Mouse (Mus musculus): ENCODE measurements around the gene Rnf224. TPM values are rescaled to one million over a fixed set of nuclear protein-coding genes. Genes with fewer than 3 reads are reported as not detected.

The Rnf224 gene
- total RNA-seq (2014; fragmentation: Nextera tagmentation) (not detected in 2 replicates), total RNA-seq (2017) (0.35 and 0.66 TPM in 2 replicates), polyA plus RNA-seq (2012) (0.09 and 0.13 TPM in 2 replicates)

DNA sequence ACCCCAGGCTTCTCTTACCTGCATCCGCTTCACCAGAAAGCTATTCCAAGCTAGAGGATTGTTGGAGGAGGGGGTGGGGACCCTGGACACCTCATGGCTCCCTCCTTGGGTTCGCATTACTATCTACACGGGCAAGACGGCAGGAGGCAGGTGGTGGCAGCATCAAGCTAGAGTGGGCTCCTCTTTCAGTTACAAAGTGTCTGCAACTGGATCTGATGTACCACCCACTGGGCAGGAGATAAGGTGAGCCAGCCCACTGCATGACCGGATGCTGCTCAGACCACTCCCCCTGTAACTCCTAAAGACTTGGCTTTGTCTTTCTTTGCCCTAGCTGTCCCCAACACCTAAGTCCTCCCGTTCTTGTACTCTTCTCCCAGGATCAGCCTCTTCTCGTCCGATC, at the start of gene Rnf224:
Rnf224 (minus strand) TSS at position 174 of the 400 bp plus-strand sequence.
- DNase-seq (ENCODE audit: low spot score) (no peak), ATAC-seq (ENCODE audit: extremely low read depth, insufficient number of reproducible peaks, low FRiP score, poor library complexity, severe bottlenecking) (no peak)
- TF ChIP-seq GATA2 (IDR thresholded peaks at IDR 0.05; ENCODE audit: borderline replicate concordance, low read depth, low read length) (no peak), TAL1 (conservative IDR thresholded peaks at IDR 0.05; ENCODE audit: low read depth, low read length) (no peak), POLR2AphosphoS5 (IDR thresholded peaks at IDR 0.05; ENCODE audit: insufficient replicate concordance, low read depth, low read length) (no peak), CTCF (IDR thresholded peaks at IDR 0.05; ENCODE audit: low read depth, low read length) (no peak), GATA1 (IDR thresholded peaks at IDR 0.05; ENCODE audit: borderline replicate concordance, low read length) (no peak)
- Histone ChIP-seq H3K4me1 (ENCODE audit: insufficient read depth, low read depth, low read length) (peaks cover 97% of the 10 kb centered on the region), H3K9me3 (replicated peaks) (no peaks in the 10 kb centered on the region), H3K36me3 (replicated peaks) (peaks cover 2% of the 10 kb centered on the region), H3K4me3 (ENCODE audit: low read depth, low read length) (peak within 1 kb of the TSS; percentile 18; the same call in 1 of the 2 replicates), H3K27me3 (ENCODE audit: insufficient read depth, low read length) (peaks cover 41% of the 10 kb centered on the region)

DNA sequence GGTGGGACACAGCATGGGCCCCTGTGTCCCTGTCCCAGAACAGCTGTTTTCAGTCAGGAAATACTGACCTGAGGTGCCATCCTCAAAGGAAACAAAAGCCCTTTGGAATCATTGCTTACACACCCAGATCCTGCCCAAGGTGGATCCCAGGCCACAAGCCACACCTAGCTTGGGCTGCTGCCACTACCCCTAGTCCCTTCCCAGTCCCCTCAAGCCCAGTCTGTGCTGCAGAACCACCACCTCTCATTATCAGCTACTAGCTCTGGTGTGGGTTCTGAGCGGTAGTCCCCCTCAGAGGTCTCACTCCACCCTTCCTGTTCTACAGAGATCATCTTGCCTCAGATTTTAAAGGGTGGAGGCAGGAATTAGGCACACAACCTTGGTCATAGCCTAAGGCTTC, 49.7 kb upstream of the Rnf224 start:
- peaks cover 28% of the 10 kb centered on the region for H3K27me3 ChIP-seq (ENCODE audit: insufficient read depth, low read length)
- H3K4me1 ChIP-seq (ENCODE audit: insufficient read depth, low read depth, low read length): peaks cover 13% of the 10 kb centered on the region
- TF ChIP-seq GATA1 (IDR thresholded peaks at IDR 0.05; ENCODE audit: borderline replicate concordance, low read length): no peak
- no peak for TF ChIP-seq POLR2AphosphoS5 (IDR thresholded peaks at IDR 0.05; ENCODE audit: insufficient replicate concordance, low read depth, low read length)
- TF ChIP-seq TAL1 (conservative IDR thresholded peaks at IDR 0.05; ENCODE audit: low read depth, low read length): no peak
- no peak for TF ChIP-seq GATA2 (IDR thresholded peaks at IDR 0.05; ENCODE audit: borderline replicate concordance, low read depth, low read length)
- TF ChIP-seq CTCF (IDR thresholded peaks at IDR 0.05; ENCODE audit: low read depth, low read length): no peak
- no peak overlapping the region for H3K4me3 ChIP-seq (ENCODE audit: low read depth, low read length)
- no peak for ATAC-seq (ENCODE audit: extremely low read depth, insufficient number of reproducible peaks, low FRiP score, poor library complexity, severe bottlenecking)
- no peaks in the 10 kb centered on the region for H3K9me3 ChIP-seq (replicated peaks)
- H3K36me3 ChIP-seq (replicated peaks): peaks cover 55% of the 10 kb centered on the region
- DNase-seq (ENCODE audit: low spot score): no peak

DNA sequence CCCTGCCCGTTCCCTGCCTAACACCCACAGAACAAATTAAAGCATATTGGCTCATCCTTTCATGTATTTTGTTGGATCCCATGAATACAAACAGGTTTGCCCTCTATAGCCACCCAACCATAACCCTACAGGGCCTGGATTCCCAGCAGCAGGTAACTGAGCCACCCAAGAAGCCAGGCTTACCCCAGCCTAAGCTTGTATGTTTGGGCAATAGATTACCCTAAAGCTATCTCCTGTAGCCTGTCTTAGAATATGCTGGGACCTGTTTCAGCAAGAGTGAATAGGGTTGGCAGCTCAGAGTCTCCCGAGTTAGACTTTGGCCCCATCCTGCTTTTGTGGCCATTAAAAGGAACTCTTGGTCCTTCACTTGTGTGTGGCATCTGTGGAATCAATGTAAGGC, 49.0 kb upstream of the Rnf224 start:
- TF ChIP-seq GATA1 (IDR thresholded peaks at IDR 0.05; ENCODE audit: borderline replicate concordance, low read length) (no peak), POLR2AphosphoS5 (IDR thresholded peaks at IDR 0.05; ENCODE audit: insufficient replicate concordance, low read depth, low read length) (no peak), GATA2 (IDR thresholded peaks at IDR 0.05; ENCODE audit: borderline replicate concordance, low read depth, low read length) (no peak), CTCF (IDR thresholded peaks at IDR 0.05; ENCODE audit: low read depth, low read length) (no peak), TAL1 (conservative IDR thresholded peaks at IDR 0.05; ENCODE audit: low read depth, low read length) (no peak)
- no peak overlapping the region for H3K4me3 ChIP-seq (ENCODE audit: low read depth, low read length)
- peaks cover 13% of the 10 kb centered on the region for H3K4me1 ChIP-seq (ENCODE audit: insufficient read depth, low read depth, low read length)
- peaks cover 21% of the 10 kb centered on the region for H3K27me3 ChIP-seq (ENCODE audit: insufficient read depth, low read length)
- DNase-seq (ENCODE audit: low spot score) (no peak), ATAC-seq (ENCODE audit: extremely low read depth, insufficient number of reproducible peaks, low FRiP score, poor library complexity, severe bottlenecking) (no peak)
- H3K9me3 ChIP-seq (replicated peaks): no peaks in the 10 kb centered on the region
- peaks cover 62% of the 10 kb centered on the region for H3K36me3 ChIP-seq (replicated peaks)

DNA sequence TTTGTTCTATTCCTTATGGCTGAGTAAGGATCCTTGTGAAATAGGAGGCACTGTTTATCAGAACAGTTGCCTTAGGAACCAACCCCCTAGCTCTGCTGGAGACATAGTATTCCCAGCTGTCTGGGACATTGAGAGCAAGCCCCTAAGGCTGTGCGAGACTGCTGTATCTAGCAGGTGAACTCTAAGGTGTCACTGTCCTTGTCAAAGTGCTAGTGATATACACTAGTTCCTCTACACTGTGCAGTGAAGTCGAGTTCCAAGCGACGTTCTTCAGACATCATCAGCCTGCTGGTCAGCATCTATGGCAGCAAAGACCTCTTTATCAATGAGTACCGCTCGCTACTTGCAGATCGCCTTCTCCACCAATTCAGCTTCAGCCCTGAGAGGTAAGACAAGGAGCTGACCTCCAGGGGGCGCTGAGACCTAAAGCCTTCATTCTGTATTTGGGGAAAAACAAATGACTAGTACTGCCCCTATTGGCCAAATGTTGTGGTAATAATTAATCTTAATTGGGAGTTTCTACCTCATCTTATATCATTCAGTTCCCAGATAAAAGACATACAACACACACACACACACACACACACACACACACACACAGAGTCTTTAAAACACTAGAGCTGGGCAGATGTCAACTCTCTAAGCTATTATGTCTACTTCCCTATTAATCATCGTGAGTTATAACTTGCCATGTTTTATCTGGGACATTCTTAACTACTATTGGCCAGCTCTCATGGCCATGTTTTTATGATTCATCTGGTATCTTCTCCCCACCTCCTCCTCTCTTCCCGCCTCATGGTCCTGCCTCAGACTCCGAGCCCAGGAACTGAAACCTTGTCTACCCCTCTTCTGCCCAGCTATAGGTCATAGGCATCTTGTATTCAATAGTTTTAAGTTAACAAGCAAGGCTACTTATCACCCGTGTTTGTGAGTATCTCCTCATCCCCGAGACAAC, 42.6 kb upstream of the Rnf224 start:
- peaks cover 4% of the 10 kb centered on the region; the same call in 1 of the 2 replicates for H3K4me1 ChIP-seq (ENCODE audit: insufficient read depth, low read depth, low read length)
- no peaks in the 10 kb centered on the region for H3K9me3 ChIP-seq (replicated peaks)
- DNase-seq (ENCODE audit: low spot score): no peak
- H3K27me3 ChIP-seq (ENCODE audit: insufficient read depth, low read length): no peaks in the 10 kb centered on the region
- H3K4me3 ChIP-seq (ENCODE audit: low read depth, low read length): no peak overlapping the region
- peaks cover 97% of the 10 kb centered on the region for H3K36me3 ChIP-seq (replicated peaks)
- TF ChIP-seq POLR2AphosphoS5 (IDR thresholded peaks at IDR 0.05; ENCODE audit: insufficient replicate concordance, low read depth, low read length) (no peak), TAL1 (conservative IDR thresholded peaks at IDR 0.05; ENCODE audit: low read depth, low read length) (no peak), CTCF (IDR thresholded peaks at IDR 0.05; ENCODE audit: low read depth, low read length) (peak; percentile 59; the same call in 1 of the 2 replicates), GATA1 (IDR thresholded peaks at IDR 0.05; ENCODE audit: borderline replicate concordance, low read length) (no peak), GATA2 (IDR thresholded peaks at IDR 0.05; ENCODE audit: borderline replicate concordance, low read depth, low read length) (no peak)
- no peak for ATAC-seq (ENCODE audit: extremely low read depth, insufficient number of reproducible peaks, low FRiP score, poor library complexity, severe bottlenecking)

DNA sequence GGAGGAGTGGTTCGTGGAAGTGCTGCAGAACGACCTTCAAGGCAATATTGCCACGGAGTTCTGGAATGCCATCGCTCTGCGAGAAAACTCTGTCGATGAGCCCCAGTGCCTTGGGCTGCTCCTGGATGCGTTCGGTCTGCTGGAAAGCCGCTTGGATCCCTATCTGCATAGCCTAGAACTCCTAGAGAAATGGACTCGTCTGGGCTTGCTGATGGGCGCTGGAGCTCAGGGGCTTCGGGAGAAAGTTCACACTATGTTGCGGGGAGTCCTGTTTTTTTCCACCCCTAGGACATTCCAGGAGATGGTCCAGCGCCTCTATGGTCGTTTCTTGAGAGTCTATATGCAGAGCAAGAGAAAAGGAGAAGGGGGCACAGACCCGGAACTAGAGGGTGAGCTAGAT, 36.4 kb upstream of the Rnf224 start:
- no peak for TF ChIP-seq TAL1 (conservative IDR thresholded peaks at IDR 0.05; ENCODE audit: low read depth, low read length)
- TF ChIP-seq CTCF (IDR thresholded peaks at IDR 0.05; ENCODE audit: low read depth, low read length): no peak
- TF ChIP-seq GATA2 (IDR thresholded peaks at IDR 0.05; ENCODE audit: borderline replicate concordance, low read depth, low read length): no peak
- TF ChIP-seq POLR2AphosphoS5 (IDR thresholded peaks at IDR 0.05; ENCODE audit: insufficient replicate concordance, low read depth, low read length): no peak
- TF ChIP-seq GATA1 (IDR thresholded peaks at IDR 0.05; ENCODE audit: borderline replicate concordance, low read length): no peak
- peaks cover 53% of the 10 kb centered on the region for H3K4me1 ChIP-seq (ENCODE audit: insufficient read depth, low read depth, low read length)
- H3K36me3 ChIP-seq (replicated peaks): peaks cover 91% of the 10 kb centered on the region
- H3K27me3 ChIP-seq (ENCODE audit: insufficient read depth, low read length): no peaks in the 10 kb centered on the region
- DNase-seq (ENCODE audit: low spot score): no peak
- ATAC-seq (ENCODE audit: extremely low read depth, insufficient number of reproducible peaks, low FRiP score, poor library complexity, severe bottlenecking): no peak
- peak overlapping the region; percentile 84 for H3K4me3 ChIP-seq (ENCODE audit: low read depth, low read length)
- H3K9me3 ChIP-seq (replicated peaks): no peaks in the 10 kb centered on the region

DNA sequence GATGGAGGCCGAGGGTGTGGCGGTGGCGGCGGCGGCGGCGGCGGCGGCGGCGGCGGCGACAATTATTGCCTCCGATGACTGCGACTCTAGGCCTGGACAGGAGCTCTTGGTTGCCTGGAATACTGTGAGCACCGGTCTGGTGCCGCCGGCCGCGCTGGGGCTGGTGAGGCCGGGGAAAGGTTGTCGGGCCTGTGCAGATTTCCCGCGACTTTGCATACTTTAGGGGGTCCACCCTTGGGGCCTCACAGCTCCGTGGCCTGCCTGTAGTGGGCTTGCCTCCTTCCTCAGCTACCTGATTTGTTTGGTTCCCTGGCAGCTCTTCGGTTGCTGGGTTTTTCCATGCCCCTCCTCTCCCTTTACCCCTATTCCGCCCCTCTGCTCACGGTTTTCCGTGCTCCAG, 35.9 kb upstream of the Rnf224 start:
- Histone ChIP-seq H3K9me3 (replicated peaks) (no peaks in the 10 kb centered on the region), H3K4me3 (ENCODE audit: low read depth, low read length) (peak overlapping the region; percentile 84), H3K4me1 (ENCODE audit: insufficient read depth, low read depth, low read length) (peaks cover 58% of the 10 kb centered on the region), H3K36me3 (replicated peaks) (peaks cover 91% of the 10 kb centered on the region), H3K27me3 (ENCODE audit: insufficient read depth, low read length) (no peaks in the 10 kb centered on the region)
- DNase-seq (ENCODE audit: low spot score) (no peak), ATAC-seq (ENCODE audit: extremely low read depth, insufficient number of reproducible peaks, low FRiP score, poor library complexity, severe bottlenecking) (no peak)
- TF ChIP-seq POLR2AphosphoS5 (IDR thresholded peaks at IDR 0.05; ENCODE audit: insufficient replicate concordance, low read depth, low read length): no peak
- TF ChIP-seq GATA2 (IDR thresholded peaks at IDR 0.05; ENCODE audit: borderline replicate concordance, low read depth, low read length): no peak
- TF ChIP-seq CTCF (IDR thresholded peaks at IDR 0.05; ENCODE audit: low read depth, low read length): no peak
- no peak for TF ChIP-seq GATA1 (IDR thresholded peaks at IDR 0.05; ENCODE audit: borderline replicate concordance, low read length)
- TF ChIP-seq TAL1 (conservative IDR thresholded peaks at IDR 0.05; ENCODE audit: low read depth, low read length): no peak

All from G1E (cell line).